Mouse (Mus musculus): ENCODE measurements around the gene Gm3646.

Gene Gm3646

GRCm38 (mm10) chr1:39779111-39779980 lies 25.8 kb downstream of the Gm3646 start:
- DNase-seq (ENCODE audit: low spot score) = no peak

GRCm38 (mm10) chr1:39773991-39774729 lies 31.0 kb downstream of the Gm3646 start:
- DNase-seq (ENCODE audit: low spot score) = no peak

- DNase-seq (ENCODE audit: low spot score) = no peak
Measured at GRCm38 (mm10) chr1:39773551-39773950, 31.6 kb downstream of the Gm3646 start.

GRCm38 (mm10) chr1:39772401-39773095 lies 32.6 kb downstream of the Gm3646 start:
- DNase-seq (ENCODE audit: low spot score) = peak; percentile 69

- DNase-seq (ENCODE audit: low spot score) = no peak
Measured at GRCm38 (mm10) chr1:39770436-39770835, 34.7 kb downstream of the Gm3646 start.

- DNase-seq (ENCODE audit: low spot score) = no peak
Measured at GRCm38 (mm10) chr1:39768017-39768416, 37.1 kb downstream of the Gm3646 start.

GRCm38 (mm10) chr1:39765854-39766493 lies 39.2 kb downstream of the Gm3646 start:
- no peak for DNase-seq (ENCODE audit: low spot score)

GRCm38 (mm10) chr1:39762025-39762370 lies 43.1 kb downstream of the Gm3646 start:
- peak; percentile 49 for DNase-seq (ENCODE audit: low spot score)

GRCm38 (mm10) chr1:39761211-39762024 lies 43.7 kb downstream of the Gm3646 start:
- DNase-seq (ENCODE audit: low spot score) = peak; percentile 87

GRCm38 (mm10) chr1:39760181-39760715 lies 44.9 kb downstream of the Gm3646 start:
- no peak for DNase-seq (ENCODE audit: low spot score)

GRCm38 (mm10) chr1:39759231-39760175 lies 45.6 kb downstream of the Gm3646 start:
- DNase-seq (ENCODE audit: low spot score) = no peak

GRCm38 (mm10) chr1:39758244-39758643 lies 46.9 kb downstream of the Gm3646 start:
- DNase-seq (ENCODE audit: low spot score) = no peak

GRCm38 (mm10) chr1:39756952-39757351 lies 48.2 kb downstream of the Gm3646 start:
- no peak for DNase-seq (ENCODE audit: low spot score)

- no peak for DNase-seq (ENCODE audit: low spot score)
Measured at GRCm38 (mm10) chr1:39754224-39754957, 50.7 kb downstream of the Gm3646 start.
